Mouse (Mus musculus) MN1 (cell line): ENCODE data around the gene Hyal6.

Experiments
- DNase-seq: peaks from one replicate; pipeline ENCODE4 v3.0.0-alpha.2; 2016; ENCODE audit warnings: low spot score

The Hyal6 gene

DNA sequence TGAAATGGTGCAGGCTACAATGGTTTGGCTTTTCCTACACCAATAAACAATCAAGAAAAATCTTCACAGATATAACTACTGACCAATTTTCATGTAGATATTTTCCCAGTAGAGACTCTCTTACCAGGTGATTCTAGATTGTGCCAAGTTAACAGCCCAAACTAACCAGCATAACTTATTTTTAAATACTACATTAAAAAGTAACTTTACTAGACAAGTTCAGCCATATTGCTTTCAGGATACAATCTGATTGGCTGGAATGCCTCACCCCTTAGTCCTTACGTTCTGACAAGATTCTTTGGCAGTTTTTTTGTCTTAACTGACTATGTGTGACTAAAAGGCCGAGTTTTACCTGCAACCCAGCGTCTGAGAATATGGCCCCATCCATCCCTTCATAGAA, at the start of gene Hyal6:
Gene Hyal6, plus strand, starts transcription at position 301 of the 400 bp plus-strand sequence.
- no peak for DNase-seq

DNA sequence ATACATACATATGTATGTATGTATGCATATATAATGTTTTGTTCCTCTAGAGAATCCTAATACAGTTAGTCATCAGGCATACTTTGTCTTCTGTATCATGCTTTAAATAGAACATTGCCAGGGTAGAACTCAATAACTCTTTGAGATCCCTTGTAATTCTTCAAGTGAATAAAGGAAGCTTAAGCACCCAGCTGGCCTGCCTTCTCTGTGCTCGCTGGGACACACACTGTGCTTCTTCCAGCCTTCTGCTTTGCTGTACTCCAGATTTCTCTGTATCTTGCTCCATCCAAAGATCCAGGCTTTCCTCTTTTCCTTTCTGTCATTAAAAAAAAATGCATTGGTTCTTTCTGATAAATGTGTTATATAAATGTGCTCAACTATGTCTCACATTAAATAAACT, 45.2 kb upstream of the Hyal6 start:
- no peak for DNase-seq

DNA sequence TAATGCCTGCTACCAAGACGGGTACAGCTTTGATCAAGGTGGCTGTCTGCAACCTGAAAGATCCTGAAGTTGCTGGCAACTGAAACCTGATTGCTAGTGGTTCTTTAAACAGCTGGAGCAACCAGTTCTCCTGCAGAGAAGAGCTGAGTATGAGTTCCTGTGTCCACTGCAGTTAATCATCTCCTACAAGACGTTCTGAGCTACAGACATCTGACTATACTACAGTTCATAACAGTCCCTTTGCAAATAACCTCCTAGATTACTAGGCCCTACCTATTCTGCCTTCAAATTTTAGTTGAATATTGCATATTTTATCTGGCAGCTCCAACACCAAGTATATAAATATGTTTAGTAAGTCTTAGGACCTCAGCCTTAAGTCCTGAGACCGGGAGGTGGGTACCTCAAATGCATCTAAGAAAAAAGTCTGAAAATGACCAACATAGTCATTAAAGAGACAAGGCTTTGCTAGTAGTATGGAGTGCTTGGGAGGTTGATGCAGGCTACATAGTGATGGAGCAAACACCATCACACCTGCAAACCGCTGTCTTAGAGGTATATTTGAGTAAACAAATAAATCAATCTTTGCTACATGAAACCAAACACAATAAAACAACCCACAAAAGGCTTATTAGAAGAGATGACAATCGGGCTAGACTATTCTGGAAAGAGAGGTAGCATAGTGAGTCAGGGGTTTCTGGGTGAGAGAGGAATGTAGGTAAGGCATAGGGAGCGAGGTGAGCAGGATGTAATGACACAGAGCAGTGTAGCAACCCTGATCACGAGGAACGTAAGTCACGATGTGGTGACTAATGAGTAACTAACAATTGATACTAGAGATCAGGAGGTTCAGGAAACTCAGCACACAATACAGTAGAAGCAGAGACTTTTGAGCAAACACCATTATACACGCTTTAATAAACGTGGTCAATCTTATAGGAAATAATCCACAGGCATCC, 38.3 kb upstream of the Hyal6 start:
- DNase-seq = no peak

- DNase-seq = no peak
Observed at GRCm38 (mm10) chr6:24696117-24696516, 36.9 kb upstream of the Hyal6 start.

DNA sequence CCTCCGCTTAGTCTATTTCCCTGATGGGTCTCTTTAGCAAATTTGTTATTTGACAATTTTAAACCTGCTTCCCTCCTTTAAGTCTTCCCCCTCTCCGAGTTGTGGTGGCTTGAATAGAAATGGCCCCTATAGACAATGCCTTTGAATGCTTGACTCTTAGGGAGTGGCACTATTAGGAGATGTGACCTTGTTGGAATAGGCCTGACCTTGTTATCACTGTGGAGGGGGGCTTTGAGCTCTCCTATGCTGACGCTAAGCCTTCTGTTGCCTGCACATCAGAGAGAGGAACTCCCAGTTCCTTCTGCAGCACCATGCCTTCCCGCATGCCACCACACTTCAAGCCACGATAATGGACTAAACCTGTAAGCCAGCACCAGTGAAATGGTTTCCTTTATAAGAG, 35.8 kb upstream of the Hyal6 start:
- no peak for DNase-seq

DNA sequence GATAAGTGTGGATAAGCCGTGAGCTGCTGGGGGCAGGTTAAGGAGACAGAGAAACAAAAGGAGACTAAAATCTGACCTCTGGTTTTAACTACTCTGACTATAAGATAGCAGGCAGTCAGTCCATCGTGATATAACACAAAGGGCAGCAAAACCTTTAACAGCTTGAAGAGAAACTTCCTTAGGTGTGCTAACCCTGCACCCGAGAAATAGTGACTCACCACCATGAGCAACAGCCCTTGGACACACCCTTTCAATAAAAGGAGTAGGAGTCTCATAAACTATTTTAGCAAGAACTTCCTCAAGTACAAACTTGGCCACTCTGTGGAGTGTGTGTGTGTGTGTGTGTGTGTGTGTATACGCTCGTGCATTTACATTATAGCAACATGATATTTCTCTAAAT, 26.0 kb upstream of the Hyal6 start:
- no peak for DNase-seq

DNA sequence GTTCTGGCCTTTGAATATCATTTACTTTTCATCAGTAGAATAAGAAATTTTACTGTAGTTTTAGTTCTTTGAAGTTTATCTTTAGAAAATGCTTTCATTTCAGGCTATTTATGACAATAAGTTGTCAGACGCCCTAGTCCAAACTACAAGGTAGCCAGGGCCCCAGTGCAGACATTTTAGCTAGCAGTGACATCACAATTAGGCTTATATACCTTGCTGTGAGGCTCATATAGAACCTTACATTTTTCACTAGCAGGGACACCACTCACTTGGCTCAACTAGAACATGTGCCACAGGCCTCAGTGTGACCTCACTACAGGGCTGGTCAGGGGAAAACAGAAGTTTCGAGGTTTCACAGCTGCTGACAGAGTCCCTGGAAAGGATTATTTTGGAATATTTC, 25.5 kb upstream of the Hyal6 start:
- no peak for DNase-seq

DNA sequence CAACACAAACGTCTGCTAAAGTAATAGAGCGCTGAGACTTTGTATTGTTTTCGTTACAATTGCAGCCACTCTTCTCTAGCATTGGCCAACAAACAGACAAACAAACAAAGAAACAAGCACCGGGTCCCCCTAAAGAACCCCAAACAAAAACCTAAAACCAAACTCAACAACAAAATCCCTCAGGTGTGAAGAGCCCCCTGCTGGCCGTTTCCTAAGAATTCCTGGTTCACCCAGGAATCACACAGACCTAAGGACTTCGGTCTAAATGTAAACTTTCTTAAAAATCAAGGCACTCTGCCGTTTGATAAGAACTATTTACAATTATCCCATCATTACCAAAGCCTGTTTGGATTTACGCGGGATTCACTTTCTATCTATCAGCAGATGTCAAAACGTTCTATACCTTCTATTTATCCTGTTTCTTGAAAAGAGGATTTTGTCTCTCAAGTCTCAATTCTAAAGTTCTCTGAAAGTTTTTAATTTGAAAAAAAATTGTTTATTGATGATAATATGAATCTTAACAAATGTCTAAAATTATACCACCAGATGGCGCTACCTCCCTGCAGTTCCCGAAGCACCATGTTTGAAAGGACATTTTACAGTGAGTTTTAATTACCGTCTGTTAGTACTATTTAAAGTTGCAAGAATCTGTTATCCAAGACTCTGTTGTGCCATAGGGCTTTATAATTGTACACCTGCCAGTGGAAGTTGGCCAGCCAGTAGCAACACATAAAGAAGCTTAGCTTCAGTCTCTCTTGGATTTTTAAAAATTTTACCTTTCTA, 11.5 kb upstream of the Hyal6 start:
- peak; percentile 38 for DNase-seq

DNA sequence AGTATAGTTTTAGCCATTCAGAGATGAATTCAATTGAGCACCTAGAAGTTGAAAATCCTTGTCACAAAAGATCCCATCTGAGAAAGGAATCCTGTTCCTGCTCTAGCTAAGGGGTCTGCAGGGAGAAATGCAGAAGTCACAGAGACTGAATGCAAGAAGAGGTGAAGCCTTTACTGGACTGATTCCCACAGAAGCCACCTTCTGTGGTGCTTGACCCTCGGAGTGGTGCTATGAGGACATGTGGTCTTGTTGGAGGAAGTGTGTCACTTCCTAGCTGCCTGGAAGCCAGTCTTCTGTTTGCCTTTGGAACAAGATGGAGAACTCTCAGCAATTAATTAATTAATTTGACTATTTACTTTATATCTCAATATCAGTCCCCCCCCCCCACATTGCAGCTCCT, 4.9 kb upstream of the Hyal6 start:
- DNase-seq = no peak

- DNase-seq = no peak
Observed at GRCm38 (mm10) chr6:24734565-24734964, 1.5 kb downstream of the Hyal6 start.

- DNase-seq = no peak
Observed at GRCm38 (mm10) chr6:24748029-24748428, 15.0 kb downstream of the Hyal6 start, which contains the start of gene Hyal4. Gene Hyal4 (plus strand): TSS chr6:24748329.

- no peak for DNase-seq
Observed at GRCm38 (mm10) chr6:24759281-24759680, 26.2 kb downstream of the Hyal6 start.

DNA sequence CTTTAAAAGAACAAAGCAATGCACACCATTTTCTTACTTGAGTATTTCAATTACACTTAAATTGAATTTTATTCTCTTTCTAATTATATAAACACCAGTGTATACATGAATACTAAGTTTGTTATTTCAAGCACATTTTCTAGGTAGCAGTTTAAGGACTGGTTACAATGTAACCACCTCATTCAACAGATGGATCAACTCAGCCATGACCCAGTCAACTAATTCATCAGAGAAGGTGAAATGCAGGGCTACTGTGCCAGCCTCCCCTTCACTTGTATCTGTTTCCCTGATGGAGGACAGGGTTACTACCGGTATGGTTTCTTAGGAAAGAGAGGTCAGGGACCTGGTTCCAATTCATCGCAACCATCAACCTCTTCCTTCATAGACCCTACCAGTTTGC, 33.2 kb downstream of the Hyal6 start:
- DNase-seq = no peak

DNA sequence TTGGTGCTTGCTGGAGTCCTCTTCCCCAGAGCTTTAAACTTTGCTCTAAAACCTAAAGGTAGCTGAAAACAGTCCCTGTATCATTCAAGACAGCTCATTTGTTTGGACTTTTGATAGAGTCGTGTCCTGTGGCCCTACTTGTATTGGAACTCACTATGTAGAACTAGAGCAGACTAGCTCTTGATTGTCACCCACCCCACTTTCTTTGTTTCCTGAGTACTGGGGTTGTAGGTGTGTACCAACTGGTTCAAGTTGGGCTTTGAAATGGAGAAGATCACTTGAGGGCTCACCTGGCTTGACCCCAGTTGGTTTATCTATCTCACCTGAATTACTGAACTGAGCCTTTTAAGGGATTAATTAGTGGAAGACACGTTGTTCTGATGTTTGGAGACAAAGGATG, 46.1 kb downstream of the Hyal6 start:
- DNase-seq = no peak

- DNase-seq = no peak
Observed at GRCm38 (mm10) chr6:24790888-24791287, 57.8 kb downstream of the Hyal6 start, which contains the start of gene Spam1. Gene Spam1 (plus strand): TSS chr6:24791188.
